Mouse (Mus musculus) stomach, postnatal 0 days (tissue): ENCODE measurements around the gene Cgref1.

Experiments
- CTCF ChIP-seq: IDR thresholded peaks from 2 replicates; pipeline ENCODE4 v1.5.1; 2016; ENCODE audit warnings: antibody characterized with exemption, low read depth, mild to moderate bottlenecking, moderate library complexity
- EP300 ChIP-seq: optimal IDR thresholded peaks from 2 replicates; pipeline ENCODE3; 2016; ENCODE audit warnings: antibody characterized with exemption

DNA sequence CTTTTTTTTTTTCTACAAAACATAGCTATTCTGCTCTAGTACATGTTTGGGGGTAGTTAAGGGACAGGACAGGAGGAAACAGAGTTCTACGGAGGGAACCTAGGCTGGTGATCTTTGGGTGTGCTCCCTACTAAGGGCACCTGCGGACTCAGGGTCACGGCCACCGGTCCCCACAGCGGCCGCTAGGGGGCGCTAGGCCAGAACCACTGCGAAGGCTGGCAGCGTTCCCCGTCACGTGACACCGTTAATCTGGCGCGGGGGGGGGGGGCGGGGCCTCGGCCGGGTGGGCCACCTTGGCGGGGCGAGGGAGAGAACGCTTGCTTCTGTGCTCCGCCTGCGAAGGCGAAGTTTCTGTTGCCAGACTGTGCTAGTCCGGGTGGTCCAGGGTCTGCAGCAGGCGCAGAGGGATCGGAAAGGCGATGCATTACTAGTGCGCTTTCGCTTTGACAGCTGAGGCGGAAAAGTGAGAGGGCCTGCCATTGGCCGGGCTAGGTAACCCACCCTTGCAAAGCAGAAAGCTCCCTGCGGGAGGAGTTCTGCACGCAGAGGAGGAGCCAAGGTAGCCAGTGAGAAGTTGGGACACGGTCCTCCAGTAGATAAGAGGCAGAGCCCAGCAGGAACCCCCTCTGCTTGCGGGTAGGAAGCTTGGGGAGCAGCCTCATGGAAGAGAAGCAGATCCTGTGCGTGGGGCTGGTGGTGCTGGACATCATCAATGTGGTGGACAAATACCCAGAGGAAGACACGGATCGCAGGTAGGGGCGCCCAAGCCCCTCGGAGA is 23.9 kb downstream of the Cgref1 start, which contains the start of gene Khk:
- peak; percentile 88 for TF ChIP-seq CTCF
- TF ChIP-seq EP300 = no peak
